Comparison of ENCODE assay signal across 17 mouse cellular contexts in genomic region chr2:137939591-137939990, GRCm38 (mm10).
A peak's percentile ranks its signal among the peaks of the same experiment; 100 is the strongest.
DNase-seq lines count a peak whose midpoint lies in the region; ATAC-seq lines count a peak whose summit lies in the region.
"Had no signal": no experiment of that assay in that cellular context is flagged by ENCODE, and none has a peak within 500 bp of the region (broad histone marks: within the 10 kb centered on the region; RNA-seq: fewer than 3 reads in every experiment).

No protein-coding gene starts in this region.

- peaks cover 6% of the 10 kb centered on the region; the same call in 1 of the 2 replicates for H3K4me1 ChIP-seq in heart, embryonic 15.5 days (replicated peaks)
- peaks cover 17% of the 10 kb centered on the region; the same call in 1 of the 2 replicates for H3K4me1 ChIP-seq in heart, embryonic 10.5 days
- peaks cover 7% of the 10 kb centered on the region; the same call in 1 of the 2 replicates for H3K4me1 ChIP-seq in lung, embryonic 16.5 days (replicated peaks; ENCODE audit: control insufficient read depth, insufficient read depth, low read length)
- H3K4me1 ChIP-seq: limb, embryonic 10.5 days had no signal

- no peak overlapping the region for H3K4me3 ChIP-seq in heart, embryonic 15.5 days
- no peak overlapping the region for H3K4me3 ChIP-seq in heart, embryonic 10.5 days
- H3K4me3 ChIP-seq in lung, embryonic 16.5 days (ENCODE audit: low read length), result no peak overlapping the region
- H3K4me3 ChIP-seq: embryonic facial prominence, embryonic 13.5 days; layer of hippocampus, adult 2 months; limb, embryonic 10.5 days; neural tube, embryonic 13.5 days had no signal

- ATAC-seq in heart, embryonic 15.5 days (replicated peaks; ENCODE audit: insufficient number of reproducible peaks, insufficient read depth, low FRiP score, low read depth), result no peak
- ATAC-seq in lung, embryonic 16.5 days (ENCODE audit: low read depth), result peak; percentile 72

- H3K27ac ChIP-seq in heart, embryonic 15.5 days, result peak overlapping the region; percentile 40; the same call in 1 of the 2 replicates
- no peak overlapping the region for H3K27ac ChIP-seq in heart, embryonic 10.5 days
- H3K27ac ChIP-seq in lung, embryonic 16.5 days (ENCODE audit: low read length), result peak overlapping the region; percentile 71; the same call in 1 of the 2 replicates
- H3K27ac ChIP-seq: embryonic facial prominence, embryonic 13.5 days; hindbrain, postnatal 0 days; layer of hippocampus, adult 2 months; limb, embryonic 10.5 days; neural tube, embryonic 13.5 days had no signal

- H3K27me3 ChIP-seq in heart, embryonic 15.5 days, result no peaks in the 10 kb centered on the region
- H3K27me3 ChIP-seq in heart, embryonic 10.5 days (ENCODE audit: insufficient read depth, poor library complexity, severe bottlenecking), result no peaks in the 10 kb centered on the region
- H3K27me3 ChIP-seq in lung, embryonic 16.5 days (ENCODE audit: control insufficient read depth, insufficient read depth, low read depth, low read length), result no peaks in the 10 kb centered on the region
- H3K27me3 ChIP-seq: embryonic facial prominence, embryonic 13.5 days had no signal

- H3K36me3 ChIP-seq in heart, embryonic 15.5 days, result no peaks in the 10 kb centered on the region
- no peaks in the 10 kb centered on the region for H3K36me3 ChIP-seq in heart, embryonic 10.5 days
- no peaks in the 10 kb centered on the region for H3K36me3 ChIP-seq in lung, embryonic 16.5 days (ENCODE audit: control insufficient read depth, insufficient read depth, low read length)
- H3K36me3 ChIP-seq: embryonic facial prominence, embryonic 13.5 days; limb, embryonic 10.5 days; neural tube, embryonic 13.5 days had no signal

- 78% methylated on average over 3 of the region's 3 CpGs for WGBS in heart, embryonic 15.5 days
- WGBS in heart, embryonic 10.5 days, result 69% methylated on average over 3 of the region's 3 CpGs
- WGBS in lung, embryonic 16.5 days, result 57% methylated on average over 3 of the region's 3 CpGs

- no peak overlapping the region for H3K9ac ChIP-seq in heart, embryonic 15.5 days
- no peak overlapping the region for H3K9ac ChIP-seq in lung, embryonic 16.5 days (ENCODE audit: low read length)
- H3K9ac ChIP-seq: embryonic facial prominence, embryonic 13.5 days; neural tube, embryonic 13.5 days had no signal

- no peaks in the 10 kb centered on the region for H3K9me3 ChIP-seq in heart, embryonic 15.5 days (replicated peaks)
- H3K9me3 ChIP-seq in heart, embryonic 10.5 days, result no peaks in the 10 kb centered on the region
- no peaks in the 10 kb centered on the region for H3K9me3 ChIP-seq in lung, embryonic 16.5 days (ENCODE audit: control insufficient read depth, low read length)
- H3K9me3 ChIP-seq: embryonic facial prominence, embryonic 13.5 days; limb, embryonic 10.5 days; neural tube, embryonic 13.5 days had no signal

- no peak overlapping the region for H3K4me2 ChIP-seq in heart, embryonic 15.5 days
- no peak overlapping the region for H3K4me2 ChIP-seq in lung, embryonic 16.5 days (ENCODE audit: low read depth, low read length)
- H3K4me2 ChIP-seq: embryonic facial prominence, embryonic 13.5 days; liver, embryonic 11.5 days; neural tube, embryonic 13.5 days had no signal

- no peak for DNase-seq in heart, embryonic 10.5 days (ENCODE audit: low spot score)
- no peak for DNase-seq in lung, postnatal 4 days
- peak; percentile 20 for DNase-seq in embryo, embryonic 11 days
- peak; percentile 36 for DNase-seq in lung, postnatal 36 days
- DNase-seq in urinary bladder, postnatal 10 days (ENCODE audit: low spot score), result no peak
- DNase-seq: gastrocnemius, postnatal 14 days; kidney, adult 11 months; kidney, postnatal 10 days; right cerebral cortex, postnatal 25 days had no signal

Comparison
In these comparisons a context has a peak if more than half of its experiments do, and no peak if none do; other contexts are left out.
1. DNase-seq: peak in embryo, embryonic 11 days (single experiment) and lung, postnatal 36 days (single experiment); none in heart, embryonic 10.5 days (single experiment), lung, postnatal 4 days (0 of 2) and urinary bladder, postnatal 10 days (single experiment).